Mouse (Mus musculus): Measurements from ENCODE around the gene Fam53b.

The Fam53b gene

DNA sequence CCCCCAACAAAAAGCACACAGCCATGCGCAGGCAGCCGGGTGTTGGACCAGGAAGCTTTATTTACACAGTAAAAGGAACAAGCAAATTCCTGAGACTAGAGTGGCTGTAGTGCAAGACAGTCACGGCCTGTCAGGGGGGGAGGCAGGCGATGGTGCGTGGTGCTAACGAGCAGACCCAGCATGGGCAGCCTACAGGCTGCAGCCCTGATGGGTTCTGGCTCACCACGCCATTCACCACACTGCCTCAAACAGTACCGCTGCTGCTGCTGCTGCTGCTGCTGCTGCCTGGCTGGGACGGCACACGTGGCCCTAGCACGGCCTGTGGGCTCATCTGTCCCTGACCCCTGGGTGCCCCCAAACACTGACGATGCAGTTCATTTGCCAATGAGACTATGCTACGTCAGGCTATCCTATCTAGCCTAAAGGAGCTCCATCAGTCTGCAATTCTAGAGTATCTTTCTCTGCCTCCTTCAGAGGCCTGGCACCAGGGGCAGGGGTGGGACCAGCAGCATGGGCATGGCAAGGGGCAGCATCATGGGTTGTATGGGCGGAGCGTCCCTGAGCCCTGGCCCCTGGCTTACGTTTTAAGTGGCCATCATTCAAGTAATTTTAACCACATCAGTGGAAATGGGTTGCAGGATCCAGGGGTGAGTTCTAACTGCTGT, 101.5 kb downstream of the Fam53b start:
- no peak for DNase-seq (ENCODE audit: low read depth, low spot score)

DNA sequence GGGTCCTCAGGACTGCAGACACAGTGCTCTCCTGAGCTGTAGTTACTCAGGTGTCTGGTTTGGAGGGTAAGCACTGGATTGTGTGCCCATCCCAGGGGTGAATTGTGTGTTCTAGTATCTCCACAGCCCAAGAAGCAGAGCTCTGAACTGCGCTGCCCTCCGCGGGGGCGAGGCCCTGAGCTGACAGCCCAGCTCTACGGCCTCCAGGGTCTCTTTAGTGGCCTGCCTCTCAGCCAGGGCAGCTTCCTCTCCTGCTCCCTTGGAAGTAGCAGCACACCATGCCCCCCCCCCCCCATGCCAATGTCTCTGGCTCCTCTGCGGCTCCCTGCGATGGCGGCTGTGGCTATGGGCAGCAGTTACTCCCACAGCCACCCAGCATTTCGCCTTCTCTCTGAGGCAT, 102.1 kb downstream of the Fam53b start:
- DNase-seq (ENCODE audit: low read depth, low spot score), result no peak

DNA sequence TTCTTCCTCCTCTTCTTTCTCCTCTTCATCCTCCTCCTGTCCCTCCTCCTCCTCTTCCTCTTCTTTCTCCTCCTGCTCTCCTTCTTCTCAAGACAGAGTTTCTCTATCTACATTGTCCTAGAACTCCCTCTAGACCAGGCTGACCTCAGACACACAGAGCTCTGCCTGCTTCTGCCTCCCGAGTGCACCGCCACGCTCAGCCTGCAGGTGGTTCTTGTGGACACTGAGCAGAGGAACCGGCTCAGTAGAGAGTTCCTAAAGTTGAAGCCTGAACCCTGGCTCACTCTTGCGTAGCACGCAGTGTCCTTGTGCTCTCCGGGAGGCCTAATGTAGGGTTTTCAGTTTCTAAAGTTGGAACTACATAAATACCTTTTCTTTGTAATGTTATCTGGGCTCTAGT, 108.6 kb downstream of the Fam53b start:
- DNase-seq (ENCODE audit: low read depth, low spot score), result no peak

DNA sequence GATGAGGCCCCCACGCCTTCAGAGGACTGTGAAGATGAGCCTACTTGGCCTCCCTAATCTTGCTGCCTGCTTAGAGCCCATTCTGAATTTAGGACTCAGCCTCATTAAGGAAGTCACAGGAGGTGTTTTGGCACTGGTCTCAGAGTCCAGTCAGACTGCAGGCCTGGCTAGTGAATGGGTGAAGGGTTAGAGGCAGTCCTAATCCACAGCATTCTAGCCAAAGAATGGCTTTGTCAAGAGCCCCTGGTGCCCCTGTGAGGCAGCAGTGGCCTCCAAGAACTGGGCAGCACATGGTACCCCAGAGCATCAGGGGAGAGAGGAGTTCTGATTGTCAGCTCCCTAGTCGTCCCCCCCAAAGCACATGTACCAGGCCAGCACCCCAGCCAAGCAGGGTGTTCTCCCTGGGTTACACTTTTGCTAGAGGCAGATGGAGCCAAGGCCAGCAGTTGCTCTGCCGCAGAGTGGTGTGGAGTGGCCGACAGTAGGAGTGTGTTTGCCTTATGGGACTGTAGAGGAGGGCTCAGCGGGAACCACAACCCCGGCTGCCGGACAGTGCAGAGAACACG, 109.3 kb downstream of the Fam53b start:
- DNase-seq (ENCODE audit: low read depth, low spot score), result no peak

DNA sequence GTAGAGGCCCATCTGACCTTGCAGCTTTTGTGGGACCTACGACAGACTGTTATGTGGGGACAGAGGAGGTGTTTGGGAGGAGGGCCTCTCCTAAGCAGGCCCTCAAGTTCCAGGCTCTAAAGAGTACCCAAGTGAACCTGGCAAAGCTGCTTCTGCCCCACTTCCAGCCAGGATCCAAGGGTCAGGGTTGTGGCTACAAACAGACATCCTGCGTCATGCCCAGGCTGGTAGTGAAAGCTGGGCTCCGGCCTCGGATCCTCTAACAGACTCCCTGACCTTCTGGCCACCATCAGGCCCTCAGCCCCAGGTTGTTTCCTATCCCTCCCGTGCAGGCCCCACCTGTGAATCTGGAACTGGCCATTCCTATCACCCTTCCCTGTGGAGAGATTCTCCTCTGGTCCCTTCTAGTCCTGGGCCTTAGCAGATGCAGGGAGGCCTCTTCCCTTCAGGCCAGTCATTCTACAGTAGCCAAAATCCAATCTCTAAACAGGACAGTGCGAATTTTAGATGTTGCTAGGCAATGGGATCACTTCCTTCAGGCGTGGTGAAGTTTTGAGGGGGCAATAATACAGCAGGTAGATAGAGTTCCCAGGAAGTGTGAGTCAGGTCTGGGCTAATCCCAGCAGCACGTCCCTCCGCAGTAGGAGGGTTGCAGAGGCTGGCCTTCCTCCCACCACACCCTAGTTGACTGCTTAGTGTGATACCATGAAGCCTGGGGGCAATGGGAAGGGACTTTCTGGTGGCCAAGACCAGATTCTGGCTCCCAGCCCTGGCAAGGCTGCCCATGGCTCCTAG, 110.0 kb downstream of the Fam53b start:
- DNase-seq (ENCODE audit: low read depth, low spot score), result no peak

DNA sequence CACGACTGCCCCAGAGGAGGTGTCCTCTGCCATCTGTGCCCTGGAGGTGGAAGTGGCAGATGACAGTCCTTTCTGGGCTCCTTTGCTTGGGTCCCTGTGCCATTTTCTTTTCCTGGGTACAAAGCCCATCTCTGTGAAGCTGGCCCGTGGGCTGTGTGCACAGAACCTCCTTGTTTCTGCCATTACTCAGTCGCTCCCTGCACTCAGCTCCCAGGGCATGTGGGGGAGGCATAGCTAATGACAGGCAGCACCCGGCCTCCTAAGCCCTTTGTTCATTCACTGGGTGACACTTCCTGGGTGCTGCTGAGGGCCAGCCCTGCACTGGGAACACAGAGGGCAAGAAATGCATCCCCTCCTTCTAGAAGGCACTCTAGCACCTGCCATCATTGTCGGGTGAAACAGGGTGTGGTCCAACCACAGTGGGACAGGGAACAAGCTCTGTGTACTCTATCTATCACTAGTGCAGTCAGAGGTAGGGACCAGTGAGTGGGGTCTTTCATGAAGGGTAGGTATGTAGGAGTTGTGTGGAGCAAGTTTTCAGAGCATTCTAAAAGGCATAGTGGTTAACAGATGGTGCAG, 111.1 kb downstream of the Fam53b start:
- no peak for DNase-seq (ENCODE audit: low read depth, low spot score)

DNA sequence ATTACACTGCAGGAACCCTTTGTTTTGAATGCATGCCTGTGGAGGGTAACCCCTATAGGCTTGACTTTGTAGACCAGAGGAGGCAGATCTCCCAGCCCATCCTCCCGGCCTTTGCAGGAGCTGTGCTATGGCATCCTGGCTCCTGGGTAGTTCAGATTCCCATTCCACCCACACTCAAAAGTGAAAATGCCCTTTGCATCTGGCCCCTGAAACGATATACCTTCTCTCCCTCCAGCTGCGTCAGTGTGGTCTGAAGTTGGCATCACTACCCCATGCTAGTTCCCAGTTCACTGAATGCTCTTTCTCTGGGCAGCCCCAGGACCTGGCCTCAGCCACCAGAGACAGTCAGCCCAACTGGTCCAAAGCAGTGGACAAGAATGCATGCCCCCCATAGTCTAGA, 111.7 kb downstream of the Fam53b start:
- no peak for DNase-seq (ENCODE audit: low read depth, low spot score)

DNA sequence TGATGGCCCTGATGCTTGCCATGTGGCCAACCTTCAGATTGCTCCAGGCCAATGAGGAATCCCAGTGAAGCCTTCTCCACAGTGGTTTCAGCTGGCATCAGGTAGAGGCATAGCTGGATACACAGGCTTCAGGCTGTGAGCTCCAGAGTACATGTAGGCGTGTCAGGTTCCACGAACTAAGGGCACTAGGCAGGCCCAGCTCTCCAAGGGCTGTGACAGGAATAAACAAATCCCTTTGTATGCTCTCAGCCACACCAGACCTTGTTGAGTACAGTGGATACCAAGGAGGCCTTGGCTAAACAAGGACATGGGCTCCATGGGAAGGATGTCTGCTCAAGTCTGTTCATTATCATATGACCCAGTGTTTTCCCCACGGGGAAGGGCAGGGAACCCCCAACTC, 112.3 kb downstream of the Fam53b start:
- no peak for DNase-seq (ENCODE audit: low read depth, low spot score)

DNA sequence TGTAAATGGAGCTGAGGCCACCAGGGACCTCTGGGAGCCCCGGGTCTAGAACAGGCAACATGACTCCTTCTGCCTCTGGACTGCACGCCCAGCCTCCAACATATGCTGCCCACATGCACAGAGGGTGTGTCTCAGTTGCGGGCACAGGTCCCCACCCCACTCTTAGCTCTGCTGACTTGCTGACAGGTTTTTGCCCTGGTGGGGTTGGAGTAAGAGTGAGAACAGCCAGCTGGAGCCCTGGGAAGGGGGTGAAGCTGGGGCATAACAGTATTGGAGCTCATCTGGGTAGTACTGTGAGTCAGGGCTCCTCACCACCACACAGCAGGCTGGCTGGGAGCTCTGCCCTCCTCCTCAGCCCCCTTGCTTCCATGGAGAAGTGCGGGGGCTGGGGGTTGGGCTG, 113.6 kb downstream of the Fam53b start:
- no peak for DNase-seq (ENCODE audit: low read depth, low spot score)

DNA sequence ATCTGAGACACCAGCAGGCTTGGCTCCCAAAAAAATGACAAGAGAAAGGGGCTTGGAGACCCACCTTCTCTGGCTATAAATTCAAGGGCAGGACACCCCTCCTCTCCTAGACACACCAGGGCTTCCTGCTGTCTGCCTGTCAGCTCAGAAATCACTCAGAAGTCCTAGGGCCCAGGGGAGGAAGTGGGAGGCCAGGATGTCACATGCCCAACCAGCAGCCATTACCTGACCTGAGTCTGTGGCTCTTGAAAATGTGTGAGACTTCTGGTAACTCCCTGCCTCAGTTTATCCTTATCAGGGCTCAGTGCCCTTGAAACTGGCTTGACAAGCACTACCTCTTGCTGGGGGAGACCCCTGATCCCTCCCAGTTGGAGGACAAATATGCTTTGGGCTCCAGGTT, 114.0 kb downstream of the Fam53b start:
- DNase-seq (ENCODE audit: low read depth, low spot score), result no peak

DNA sequence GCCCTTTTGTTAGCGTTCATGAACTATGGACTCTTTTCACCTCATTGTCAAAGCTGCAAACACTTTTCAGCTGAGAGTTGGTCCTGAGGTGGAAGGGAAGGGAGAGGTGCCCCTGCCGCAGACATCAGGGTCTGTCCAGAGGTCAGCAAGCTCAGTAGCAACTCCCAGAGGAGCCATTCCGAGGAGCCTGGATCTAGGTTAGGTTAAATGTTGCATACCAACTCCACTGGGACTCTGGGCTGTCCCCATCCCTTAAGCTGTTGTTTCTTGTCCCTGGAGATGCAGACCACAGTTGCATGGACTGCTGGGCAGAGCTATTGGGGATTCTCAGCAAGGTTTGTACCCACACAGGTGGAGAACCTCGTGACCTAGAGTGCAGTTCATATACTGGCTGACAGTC, 114.5 kb downstream of the Fam53b start:
- DNase-seq (ENCODE audit: low read depth, low spot score), result no peak

DNA sequence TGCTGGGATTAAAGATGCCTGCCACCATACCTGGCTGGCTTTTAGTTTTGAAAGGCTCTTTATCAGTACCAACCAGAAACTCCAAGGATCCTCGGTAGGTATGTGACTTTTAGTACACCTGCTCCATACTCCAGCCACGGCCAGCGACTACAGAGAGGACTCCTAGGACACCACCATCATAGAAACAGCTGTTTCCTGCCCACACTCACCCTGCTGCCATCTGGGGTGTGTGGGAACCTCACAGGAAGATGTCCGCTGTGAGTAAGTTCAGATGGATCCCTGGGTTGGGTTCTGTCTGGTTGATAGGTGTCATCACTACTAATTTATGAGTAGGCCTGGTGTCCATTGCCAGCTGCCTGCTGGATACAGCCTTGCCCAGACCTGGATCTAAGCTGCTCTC, 114.9 kb downstream of the Fam53b start:
- no peak for DNase-seq (ENCODE audit: low read depth, low spot score)

DNA sequence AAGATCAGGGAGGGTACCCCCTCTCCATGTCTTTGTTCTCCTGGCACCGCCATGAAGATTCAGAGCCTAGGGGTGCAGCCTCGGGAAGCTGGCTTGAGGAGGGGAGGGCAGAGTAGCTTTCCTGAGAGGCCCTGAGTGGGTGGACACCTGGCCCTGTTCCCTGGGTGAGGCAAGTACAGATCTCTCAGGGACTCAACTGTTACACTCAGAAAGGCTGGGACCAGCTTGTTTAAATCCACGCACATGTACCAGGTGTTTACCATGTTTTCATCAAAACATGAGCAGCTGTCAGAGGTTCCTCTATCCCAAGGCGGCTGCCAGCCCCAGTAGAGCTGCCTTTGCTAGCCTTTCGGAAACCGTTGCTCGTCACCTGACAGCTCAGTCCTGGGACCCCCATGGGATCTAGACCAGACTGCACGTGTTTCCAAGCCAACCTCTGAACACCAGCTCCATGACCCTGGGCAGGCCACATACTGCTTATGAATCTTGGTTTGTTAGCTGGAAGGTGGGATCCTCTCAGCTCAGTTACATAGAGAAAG, 116.4 kb downstream of the Fam53b start:
- no peak for DNase-seq (ENCODE audit: low read depth, low spot score)

DNA sequence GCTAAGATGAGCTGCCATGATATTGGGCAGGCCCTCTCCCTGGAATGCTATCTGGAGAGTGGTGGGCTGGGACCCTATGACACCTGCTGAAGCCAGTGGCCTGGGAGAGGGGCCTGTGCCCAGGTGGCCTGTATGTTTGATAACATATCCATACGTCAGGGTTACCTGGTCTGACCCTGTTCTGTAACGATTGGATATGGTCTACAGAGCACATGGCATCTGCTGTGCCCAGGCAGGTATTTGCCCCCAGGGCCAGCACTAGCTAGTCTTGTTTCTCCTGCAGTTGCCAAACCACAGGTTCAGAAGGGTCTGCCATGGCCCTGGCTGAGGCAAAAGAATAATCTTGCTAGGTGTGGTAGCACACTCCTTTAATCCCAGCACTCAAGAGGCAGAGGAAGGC, 120.1 kb downstream of the Fam53b start:
- DNase-seq (ENCODE audit: low read depth, low spot score), result no peak

DNA sequence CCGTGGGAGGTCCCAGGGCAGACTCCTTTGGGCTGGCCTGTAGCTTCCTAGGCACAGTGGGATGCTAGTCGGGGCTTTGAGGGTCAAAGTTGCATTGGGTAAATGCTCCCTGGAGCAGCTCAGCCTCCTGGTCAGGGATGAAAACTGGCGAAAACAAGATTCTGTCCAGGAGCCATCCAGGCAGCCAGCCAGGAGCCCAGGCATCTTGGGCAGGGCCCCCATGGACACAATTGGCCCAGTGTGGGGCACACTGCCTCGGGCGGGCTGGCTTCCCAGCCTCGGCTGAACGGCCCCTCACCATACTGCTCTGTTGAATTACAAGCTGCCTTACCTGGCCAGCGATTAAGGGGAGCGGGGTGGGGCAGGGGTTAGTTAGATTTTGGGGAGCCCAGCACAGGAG, 121.0 kb downstream of the Fam53b start:
- no peak for DNase-seq (ENCODE audit: low read depth, low spot score)

DNA sequence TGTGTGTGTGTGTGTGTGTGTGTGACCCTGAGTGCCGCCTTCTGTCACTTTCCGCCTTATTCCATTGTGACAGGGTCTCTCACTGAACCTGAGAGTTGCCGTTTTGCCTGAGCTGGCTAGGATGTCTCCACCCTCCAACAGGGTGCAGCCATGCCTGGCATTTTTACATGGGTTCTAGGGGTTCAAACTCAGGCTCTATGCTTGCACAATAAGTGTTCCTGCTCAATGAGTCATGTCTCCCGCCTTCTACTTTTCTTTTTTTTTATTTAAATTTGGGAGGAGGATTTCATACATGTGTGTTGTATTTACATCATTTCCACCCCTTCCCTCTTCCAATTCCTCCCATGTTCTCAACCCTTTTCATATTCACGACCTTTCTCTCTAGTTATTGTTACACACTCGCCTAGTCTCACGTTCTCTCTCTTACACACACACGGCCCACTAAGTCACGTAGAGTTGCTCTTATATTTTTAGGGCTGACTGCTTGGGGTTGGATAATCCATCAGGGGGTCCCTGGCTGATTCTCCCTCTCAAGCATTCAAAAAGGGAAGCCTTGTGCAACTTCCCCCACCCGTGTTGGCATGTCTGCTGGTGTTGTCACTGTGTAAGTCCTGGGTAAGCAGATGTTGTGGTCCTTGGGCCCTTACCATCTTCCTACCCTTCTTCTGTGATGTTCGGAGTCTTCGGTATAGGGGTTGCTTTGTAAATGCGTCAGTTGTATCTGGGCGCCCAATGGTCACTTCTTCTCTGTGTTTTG, 122.8 kb downstream of the Fam53b start:
- no peak for DNase-seq (ENCODE audit: low read depth, low spot score)

DNA sequence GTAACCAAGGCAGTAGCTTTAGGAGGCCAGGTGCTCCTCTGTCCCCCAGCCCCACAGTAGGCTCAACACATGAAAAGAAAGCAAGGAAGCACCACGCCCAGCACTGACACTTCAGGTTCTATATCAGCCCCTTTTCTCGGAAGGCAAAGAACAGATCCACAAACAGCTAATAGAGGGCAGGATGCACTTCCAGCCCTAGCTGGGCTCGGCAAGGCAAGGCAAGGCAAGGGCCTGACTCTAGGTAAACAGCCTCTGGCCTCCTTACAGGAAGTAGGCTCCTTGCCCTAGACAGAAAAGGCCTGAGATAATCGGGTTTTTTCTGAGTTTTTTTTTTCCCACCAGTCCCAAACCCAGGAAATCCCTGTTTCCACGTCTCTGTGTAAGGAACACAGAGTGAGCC, 124.0 kb downstream of the Fam53b start:
- DNase-seq (ENCODE audit: low read depth, low spot score), result no peak

DNA sequence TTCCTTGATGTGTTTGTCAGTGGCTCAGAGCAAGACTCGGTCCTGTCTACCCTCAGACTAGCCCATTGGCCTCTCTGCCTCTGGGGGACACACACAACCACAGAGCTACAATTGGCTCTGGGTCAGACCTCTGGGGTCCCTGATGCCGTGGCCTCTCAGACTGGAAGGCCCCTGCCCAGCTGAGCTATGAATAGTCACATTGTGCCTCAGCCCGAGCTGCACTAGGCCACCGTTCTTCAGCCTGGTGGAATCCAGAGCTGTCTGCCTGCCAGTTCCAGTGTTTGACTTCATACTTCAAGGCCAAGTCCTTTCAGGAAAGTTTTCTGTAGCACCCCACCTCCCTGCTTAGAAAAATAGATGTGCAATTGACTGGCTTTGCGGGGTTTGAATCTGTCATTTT, 125.0 kb downstream of the Fam53b start:
- no peak for DNase-seq (ENCODE audit: low read depth, low spot score)

DNA sequence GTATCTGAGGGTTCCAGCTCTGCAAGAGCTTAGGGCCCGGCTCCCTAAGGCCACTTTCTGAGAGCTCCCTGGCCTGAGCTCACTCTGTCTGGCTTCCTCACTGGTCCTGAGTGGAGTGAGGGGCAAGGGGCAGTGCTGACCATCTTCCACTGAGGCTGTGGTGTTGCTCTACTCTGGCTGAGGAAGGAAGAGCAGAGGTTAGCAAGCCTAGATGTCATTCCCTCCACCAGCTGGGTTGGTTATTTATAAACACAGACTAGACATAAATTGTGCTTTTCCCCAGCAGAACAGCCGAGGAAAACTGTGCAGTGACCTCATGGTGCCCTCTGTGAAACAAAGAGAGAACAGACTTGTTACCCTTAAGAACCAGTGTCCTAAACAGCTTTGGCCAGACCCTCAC, 125.8 kb downstream of the Fam53b start:
- no peak for DNase-seq (ENCODE audit: low read depth, low spot score)

DNA sequence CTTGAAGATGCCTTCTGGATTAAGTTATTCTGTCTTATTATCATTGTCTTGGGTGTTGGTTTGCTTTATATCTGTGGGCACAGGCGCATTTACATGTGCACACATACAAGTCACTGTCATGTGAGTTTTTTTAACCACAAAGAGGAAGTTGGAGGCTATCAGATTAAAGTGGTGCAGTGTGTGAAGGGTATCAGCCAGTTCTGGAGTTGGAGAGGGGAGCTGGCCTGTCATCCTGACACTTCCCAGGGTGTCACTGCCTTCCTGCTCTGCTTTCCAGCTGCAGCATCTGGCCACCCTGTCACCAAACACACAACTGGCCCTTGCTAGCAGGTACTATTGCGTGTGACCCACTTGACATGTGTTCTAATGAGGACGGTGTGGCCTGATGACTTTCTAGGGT, 127.2 kb downstream of the Fam53b start:
- no peak for DNase-seq (ENCODE audit: low read depth, low spot score)

DNA sequence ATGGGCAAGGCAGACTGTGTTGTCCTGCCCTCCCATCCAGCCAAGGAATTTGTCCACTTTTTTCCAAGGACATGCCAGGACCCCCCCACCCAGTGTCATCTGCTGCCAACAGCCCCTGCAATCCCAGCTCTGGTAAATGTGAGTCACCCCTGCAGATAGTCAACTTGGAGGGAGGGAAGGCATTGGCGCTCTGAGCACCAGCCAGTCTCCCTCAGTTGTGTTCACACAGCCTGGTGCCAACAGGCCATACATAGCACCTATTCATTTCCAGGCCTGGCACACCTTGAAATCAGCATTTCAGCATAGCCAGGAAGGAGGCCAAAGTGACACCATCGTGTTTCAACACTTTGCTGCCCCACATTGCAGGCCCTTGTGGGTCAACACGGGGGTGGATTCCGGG, 129.8 kb downstream of the Fam53b start:
- DNase-seq (ENCODE audit: low read depth, low spot score), result no peak

DNA sequence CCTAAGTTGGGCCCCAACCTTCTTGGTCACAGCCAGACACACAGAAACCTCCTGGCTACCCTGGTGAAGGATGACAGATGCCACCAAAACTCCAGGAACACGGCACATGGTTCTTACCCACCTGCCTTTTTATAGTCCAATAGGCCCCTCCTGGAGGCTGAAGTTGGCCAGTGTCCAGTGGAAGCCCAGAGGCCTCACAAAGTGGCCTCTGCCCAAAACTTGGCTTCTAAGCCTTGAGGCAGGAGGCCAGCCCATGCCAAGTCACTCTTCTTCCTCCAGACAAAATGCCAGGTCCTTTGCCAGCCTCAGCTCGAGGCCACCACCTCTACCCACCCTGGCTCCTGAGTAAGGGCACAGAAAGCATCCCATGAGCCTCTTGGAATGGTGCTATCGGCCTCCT, 130.8 kb downstream of the Fam53b start:
- DNase-seq (ENCODE audit: low read depth, low spot score), result no peak
